Mouse (Mus musculus) gastrocnemius, postnatal 10 days (tissue): Measurements from ENCODE around the gene Surf2. TPM values are rescaled to one million over a fixed set of nuclear protein-coding genes. Genes with fewer than 3 reads are reported as not detected.

Experiments
- DNase-seq: peaks from one replicate; pipeline ENCODE4 v3.0.0; 2021; ENCODE audit warnings: mixed read lengths
- total RNA-seq, 2 experiments: library from RNA; stranded (reverse); gene quantifications; 2 replicates each; pipeline ENCODE4 v1.2.3; 2021

Gene Surf2
- total RNA-seq, 2 experiments from 2014 or later = 14.0 to 15.4 TPM

- no peak for DNase-seq
Observed at GRCm38 (mm10) chr2:26960756-26961155, 44.6 kb downstream of the Surf2 start.

DNA sequence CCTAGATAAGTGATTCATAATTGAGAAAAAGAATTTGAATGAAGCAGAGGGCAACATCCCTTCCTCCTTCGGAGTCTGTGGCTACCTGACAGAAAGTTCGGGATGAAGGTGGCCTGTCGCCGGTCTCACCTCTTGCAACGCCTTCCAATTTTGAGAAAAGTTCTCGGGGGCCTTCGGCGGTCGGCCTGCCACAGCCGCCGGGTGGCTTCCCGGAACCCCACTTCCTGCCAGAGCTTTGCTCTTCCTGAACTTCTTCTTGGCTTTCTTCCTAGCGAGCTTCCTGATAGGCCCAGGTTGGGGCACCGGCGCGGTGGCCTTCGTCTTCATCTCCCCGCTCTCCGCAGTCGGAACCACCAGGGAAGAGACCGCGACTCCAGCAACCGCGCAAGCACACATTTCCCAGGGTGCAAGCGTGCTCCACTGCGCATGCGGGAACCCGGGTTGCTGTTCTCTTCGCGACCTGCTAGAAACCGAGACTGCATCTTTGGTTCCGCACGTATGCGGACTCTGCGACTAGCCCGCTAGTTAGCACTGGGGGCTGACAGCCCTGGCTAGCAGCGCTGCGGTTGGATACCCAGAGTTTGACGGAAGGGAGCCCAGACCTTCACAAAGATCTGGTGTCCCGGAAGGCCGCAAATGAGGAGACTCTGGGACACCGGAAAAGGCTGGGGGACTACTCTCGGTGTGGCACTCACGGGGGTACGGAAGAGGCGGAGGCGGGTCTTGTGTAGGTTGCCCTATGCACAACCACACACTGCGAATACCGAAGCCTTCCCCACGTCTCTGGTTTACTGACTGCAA is 48.0 kb downstream of the Surf2 start, which contains the start of gene Rexo4:
Gene Rexo4 (minus strand): TSS at position 464 of the 801 bp plus-strand sequence.
- DNase-seq = peak; percentile 96

DNA sequence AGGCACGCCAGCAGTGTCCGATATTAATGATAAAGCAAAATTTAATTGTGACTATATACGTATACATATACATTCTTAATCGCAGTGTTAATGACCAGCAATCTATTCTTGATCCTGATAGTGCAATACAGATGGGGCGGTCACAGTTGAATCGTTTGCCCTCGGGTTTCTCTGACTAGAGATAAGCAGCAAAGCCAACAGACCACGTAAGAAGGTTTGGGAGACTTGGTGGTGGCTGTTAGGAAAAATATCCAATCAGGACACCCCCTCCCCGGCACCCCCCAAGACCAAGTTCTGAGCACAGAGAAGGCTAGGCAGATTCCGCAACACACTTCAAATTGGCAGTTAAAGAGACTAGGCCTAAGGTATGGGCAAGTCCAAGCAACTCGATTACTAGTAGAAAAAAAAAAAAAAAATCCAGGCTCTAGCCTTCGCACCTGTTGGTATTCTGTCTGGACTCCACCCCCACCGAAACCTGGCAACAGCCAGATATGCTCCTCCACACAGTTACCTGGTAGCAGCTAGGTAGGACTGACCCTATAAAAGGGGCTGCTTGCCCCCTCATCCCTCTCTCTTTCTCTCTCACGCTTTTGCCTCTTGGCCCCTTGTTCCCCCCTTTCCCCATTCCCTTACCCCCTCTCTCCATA is 48.7 kb downstream of the Surf2 start:
- no peak for DNase-seq

DNA sequence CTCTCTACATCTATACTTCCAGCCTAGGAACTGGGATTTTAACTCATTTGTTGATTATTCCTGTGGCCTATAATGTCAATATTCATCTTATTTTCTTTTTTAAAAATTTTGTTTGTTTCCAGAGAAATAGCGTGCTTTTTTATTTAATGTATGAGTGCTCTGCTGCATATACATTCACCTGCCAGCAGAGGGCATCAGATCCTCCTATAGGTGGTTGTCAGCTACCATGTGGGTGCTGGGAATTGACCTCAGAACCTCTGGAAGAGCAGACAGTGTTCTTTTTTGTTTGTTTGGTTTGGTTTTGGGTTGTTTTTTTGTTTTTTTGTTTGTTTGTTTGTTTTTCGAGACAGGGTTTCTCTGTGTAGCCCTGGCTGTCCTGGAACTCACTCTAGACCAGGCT is 51.1 kb downstream of the Surf2 start:
- no peak for DNase-seq

Other genes with a start within 250 kb of the Surf2 start
- gene Lcn4, start 245.1 kb upstream of the Surf2 start, total RNA-seq = not detected
- not detected for gene Abo, start 51.4 kb upstream of the Surf2 start, total RNA-seq
- gene Surf6, start 13.5 kb upstream of the Surf2 start, total RNA-seq = 10 to 100 TPM; 12.9 to 14.7 TPM
- gene Med22, start 5.7 kb upstream of the Surf2 start, total RNA-seq = 10 to 100 TPM; 21.9 to 22.8 TPM
- gene Rpl7a, start 5.6 kb upstream of the Surf2 start, total RNA-seq = 100 to 1,000 TPM; 415 to 419 TPM
- gene Surf1, start 163 bp downstream of the Surf2 start, total RNA-seq = 10 to 100 TPM; 33.3 to 37.6 TPM
- gene Surf4, start 17.6 kb downstream of the Surf2 start, total RNA-seq = 10 to 100 TPM; 93.2 to 99.4 TPM
- not detected for gene Stkld1, start 17.7 kb downstream of the Surf2 start, total RNA-seq
- gene Rexo4, start 48.0 kb downstream of the Surf2 start, total RNA-seq = 10 to 100 TPM; 14.4 to 22.5 TPM
- not detected for gene Adamts13, start 57.0 kb downstream of the Surf2 start, total RNA-seq
- 10 to 100 TPM; 24.0 to 26.2 TPM for gene Cacfd1, start 93.6 kb downstream of the Surf2 start, total RNA-seq
- gene Slc2a6, start 111.6 kb downstream of the Surf2 start, total RNA-seq = under 1 TPM; 0.16 to 0.27 TPM
- 10 to 100 TPM; 51.6 to 58.5 TPM for gene Mymk, start 155.8 kb downstream of the Surf2 start, total RNA-seq
- 1 to 10 TPM; 3.1 to 4.8 TPM for gene Adamtsl2, start 163.0 kb downstream of the Surf2 start, total RNA-seq
- gene Fam163b, start 226.1 kb downstream of the Surf2 start, total RNA-seq = under 1 TPM; 0.33 to 0.36 TPM
- under 1 TPM; 0.14 to 0.23 TPM for gene Dbh, start 248.9 kb downstream of the Surf2 start, total RNA-seq